Mouse (Mus musculus) MN1 (cell line): ENCODE results near the gene Pidd1.
"Not testable (repeated sequence)": the region's sequence is repeated elsewhere in the genome, so short reads cannot be mapped to it uniquely, and the experiment has no call there.

ENCODE experiments used
- DNase-seq: peaks from one replicate; pipeline ENCODE4 v3.0.0-alpha.2; 2016; ENCODE audit warnings: low spot score

Pidd1 gene

DNA sequence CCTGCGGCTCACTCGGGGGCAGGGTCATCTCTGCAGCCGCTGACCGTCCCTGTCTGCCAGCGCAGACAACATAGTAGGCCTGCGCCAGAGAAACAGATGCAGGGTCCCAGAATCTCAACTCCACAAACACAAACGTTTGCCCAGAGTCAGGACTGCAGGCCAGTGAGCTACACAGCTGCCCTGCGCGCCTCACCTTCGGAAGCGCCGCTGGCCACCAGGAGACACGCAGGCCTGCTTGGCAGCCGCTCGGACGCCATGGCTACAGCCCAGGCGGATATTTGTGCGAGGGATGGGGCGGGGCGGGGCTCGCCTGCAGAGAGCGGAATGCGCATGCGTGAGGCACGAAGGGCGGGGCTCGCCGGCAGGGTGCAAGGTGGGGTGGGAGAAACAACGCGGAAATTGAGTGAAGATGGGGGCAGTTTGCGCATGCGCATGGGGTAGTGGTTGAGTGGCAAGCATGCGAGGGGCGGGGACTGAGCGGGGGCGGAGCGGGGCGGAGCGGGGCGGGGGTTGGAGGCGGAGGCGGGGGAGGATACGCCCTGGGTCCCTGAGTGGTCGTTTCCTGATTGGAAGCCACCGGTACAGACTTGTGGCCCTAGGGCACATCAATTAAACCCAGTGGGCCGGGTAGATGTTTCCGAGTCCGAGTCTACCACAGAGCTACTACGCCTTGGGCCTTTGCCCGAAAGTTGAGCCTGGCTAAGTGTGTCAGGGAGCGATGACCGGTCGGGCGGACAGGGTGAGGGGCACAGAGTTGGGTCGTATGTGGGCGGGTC is 29.8 kb downstream of the Pidd1 start, which contains the start of gene Gatd1:
TSS of gene Gatd1 (minus strand) at position 328 of the 776 bp plus-strand sequence.
- DNase-seq, result peak; percentile 99

DNA sequence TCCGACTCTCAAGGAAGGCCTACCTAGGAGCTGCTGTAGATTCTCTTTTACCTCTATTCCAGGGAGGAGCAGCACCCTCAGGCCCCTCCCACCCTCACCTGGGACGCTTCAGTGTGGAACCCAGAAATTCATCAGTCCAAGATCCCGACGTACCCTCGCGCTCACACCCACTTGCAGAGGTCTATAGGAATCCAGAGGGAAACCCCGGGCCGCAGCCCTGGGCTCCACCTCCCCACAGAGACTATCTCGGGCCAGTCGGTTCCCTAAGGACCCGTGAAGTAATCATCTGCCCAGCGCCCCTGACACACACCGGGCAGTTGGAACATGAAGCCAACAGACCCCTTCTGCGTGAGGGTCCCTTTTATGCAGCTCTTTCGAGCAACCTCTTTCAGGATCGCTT is 30.5 kb downstream of the Pidd1 start:
- DNase-seq, result peak; percentile 60

DNA sequence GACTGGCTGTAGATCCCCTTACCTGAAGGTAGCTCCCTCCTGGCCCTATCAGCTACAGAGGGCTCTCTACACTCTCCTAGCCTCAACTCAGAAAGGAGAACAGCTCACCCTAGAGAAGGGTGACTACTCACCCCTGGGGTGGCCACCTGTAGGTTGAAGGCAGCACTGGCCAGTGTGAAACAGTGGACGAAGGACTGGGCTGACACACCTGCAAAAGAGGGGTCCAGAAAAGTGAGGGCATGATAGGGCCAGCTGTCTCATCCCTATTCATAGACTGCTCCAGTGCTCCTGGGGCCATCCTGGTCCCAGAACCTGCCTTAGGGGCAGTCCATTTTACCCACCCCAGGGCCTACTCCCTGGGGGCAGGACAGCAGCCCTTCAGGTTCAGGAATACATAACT is 32.2 kb downstream of the Pidd1 start:
- no peak for DNase-seq

DNA sequence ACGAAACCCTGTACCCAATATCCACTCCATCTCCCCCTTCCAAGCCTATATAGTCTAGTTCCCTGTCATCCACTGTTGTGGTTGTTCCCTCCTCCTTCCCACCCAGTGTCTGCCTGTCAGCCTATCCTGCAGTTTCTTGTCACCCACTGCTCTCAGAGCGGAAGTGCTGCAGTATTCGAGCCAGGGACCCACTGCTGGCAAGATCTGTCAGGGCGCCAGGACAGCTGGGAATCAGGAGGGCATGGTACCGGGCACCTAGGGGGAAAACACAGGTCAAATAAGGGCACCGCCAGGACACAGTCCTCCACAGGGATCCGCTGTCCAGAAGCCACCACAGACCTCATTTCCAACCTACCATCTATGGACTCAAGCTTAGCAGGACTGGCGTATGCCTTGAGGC is 33.2 kb downstream of the Pidd1 start:
- DNase-seq, result no peak

DNA sequence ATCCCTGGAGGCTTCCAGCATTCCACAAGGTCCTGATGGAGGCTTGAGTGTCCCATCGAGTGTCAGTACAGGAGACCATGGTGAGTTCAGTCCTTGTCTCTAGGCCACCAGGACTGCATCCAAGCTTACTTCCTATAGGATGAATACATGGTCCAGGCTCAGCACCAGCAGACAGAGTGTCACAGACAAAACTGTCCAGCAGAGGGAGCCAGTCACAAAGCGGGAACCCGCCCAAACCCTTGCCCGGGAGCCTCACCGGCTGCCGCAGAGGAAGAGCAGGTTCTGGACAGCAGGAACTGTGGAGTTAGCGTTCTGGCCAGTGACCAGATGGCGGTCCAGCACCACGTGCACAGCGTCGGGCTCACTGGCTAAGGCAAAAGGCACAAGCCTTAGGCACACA is 35.0 kb downstream of the Pidd1 start:
- DNase-seq, result peak; percentile 91

DNA sequence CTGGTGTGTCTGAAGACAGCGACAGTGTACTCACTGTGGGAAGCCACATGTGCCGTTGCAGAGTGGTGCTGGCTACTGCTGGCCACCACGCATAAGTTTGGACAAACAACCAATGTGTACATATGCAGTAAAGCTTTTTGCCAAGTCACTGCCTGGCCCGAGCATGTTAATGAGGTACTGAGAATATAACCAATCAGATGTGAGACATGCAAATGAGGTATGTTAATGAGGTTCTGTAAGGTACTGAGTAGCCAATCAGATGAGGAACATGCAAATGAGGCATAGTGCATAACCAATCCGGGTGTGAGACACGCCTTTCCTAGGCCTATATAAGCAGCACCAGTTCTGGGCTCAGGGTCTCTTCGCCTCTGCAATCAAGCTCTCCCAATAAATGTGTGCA is 36.2 kb downstream of the Pidd1 start:
- DNase-seq, result not testable (repeated sequence)

DNA sequence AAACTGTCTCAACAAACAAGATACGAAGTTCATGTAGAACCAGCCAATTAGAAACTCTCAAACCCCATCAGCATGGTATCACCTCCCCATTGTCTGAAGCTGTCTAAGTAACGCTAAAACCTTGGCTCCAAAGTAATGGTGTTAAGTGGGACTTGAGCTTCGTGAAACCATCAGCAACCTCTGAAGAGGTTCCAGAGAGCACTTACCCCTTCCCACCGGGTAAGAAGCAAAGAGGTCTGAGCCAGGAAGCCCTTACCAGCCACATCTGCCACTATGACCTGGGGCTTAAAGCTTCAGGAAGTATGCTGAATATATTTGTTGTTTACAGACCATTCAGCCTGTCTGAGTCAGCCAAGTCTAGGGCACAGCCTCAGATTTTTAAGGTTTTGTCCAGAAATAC is 38.4 kb downstream of the Pidd1 start:
- DNase-seq, result no peak

DNA sequence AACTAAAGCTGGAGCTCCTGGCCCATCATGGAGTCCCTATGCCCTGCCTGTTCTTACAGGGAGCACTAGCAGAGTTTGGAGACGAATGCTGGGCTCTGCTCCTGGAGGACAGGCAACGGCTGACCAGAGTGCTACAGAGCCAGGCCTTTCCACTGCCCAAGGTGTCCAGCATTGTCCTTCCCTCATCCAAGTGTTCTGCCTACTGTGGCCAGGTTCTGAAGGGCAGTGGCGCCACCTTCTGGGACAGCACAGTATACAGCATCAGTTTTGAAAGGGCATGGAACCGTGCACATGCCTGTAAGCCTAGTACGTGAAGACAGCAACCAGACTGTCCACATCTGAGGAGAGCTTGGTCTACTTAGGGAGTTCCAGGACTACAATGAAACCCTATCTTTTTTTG is 40.5 kb downstream of the Pidd1 start:
- DNase-seq, result peak; percentile 75

DNA sequence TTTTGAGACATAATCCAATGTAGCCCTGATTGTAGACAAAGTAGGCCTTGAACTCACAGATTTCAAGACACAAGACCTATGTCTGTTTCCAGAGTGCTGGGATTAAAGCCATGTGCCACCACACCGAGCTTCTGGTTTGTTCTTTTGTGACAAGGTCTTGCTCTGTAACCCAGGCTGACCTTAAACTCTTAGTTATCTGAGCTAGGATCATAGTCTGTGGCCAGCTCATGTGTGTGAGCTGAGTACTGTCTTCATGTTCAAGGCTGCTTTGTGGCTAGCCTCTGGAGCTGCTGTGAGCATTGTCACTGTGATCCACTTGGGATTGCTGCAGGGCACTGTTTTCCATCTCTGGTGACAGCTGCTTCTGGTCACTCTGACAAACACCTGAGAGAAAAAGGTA is 48.5 kb downstream of the Pidd1 start:
- no peak for DNase-seq

GRCm38 (mm10) chr7:141394771-141395170 is 49.1 kb downstream of the Pidd1 start:
- peak; percentile 62 for DNase-seq

- DNase-seq, result no peak
These were observed 49.7 kb downstream of the Pidd1 start for GRCm38 (mm10) chr7:141394158-141394557.

GRCm38 (mm10) chr7:141392552-141393222 is 51.1 kb downstream of the Pidd1 start:
- peak; percentile 53 for DNase-seq

DNA sequence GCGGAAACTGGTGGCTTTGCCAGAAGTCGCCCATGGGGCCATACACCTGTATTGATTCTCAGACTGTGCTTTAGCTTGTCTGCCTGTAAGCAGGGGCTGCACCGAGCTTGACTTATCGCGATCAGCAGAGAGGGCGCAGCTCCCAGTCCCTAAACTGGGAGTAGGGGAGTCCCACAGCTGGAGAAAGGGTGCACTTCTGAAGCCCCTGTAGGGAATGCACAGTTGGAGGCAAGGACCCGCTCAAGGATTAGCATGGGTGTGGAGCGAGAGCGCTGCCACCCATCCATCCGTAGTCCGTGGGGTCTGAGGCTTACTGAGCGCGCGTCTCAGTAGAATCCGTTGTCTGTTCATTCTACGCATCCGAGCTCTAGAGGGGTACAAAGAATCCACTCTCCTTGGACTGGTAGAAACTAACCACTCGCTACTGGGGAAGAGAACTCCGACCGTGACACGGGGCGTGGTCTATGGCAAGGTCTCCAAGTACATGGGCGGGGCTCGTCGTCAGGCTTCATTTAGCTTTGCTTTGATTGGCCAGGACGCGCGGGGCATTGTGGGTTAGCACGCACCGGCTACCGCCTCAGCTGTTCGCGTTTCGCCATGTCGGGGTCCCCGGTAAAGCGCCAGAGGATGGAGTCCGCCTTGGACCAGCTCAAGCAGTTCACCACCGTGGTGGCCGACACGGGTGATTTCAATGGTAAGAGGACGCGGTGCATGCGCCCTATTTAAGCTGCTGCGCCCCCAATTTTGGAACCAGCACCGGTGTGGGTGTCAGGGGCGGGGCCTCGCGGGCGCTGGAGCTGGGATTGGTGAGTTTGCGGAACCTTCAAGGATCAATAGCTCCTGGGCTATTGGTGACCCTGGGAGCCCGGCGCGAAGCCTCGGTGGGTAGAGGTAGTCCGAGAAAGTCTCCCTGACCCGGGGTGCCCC is 51.9 kb downstream of the Pidd1 start, which contains the start of gene Taldo1:
TSS of gene Taldo1 (plus strand) at position 575 of the 927 bp plus-strand sequence.
- peak; percentile 95 for DNase-seq

- DNase-seq, result no peak
These were observed 53.2 kb downstream of the Pidd1 start for GRCm38 (mm10) chr7:141390326-141391259.

GRCm38 (mm10) chr7:141388487-141389109 is 55.2 kb downstream of the Pidd1 start:
- no peak for DNase-seq
